Comparison of ENCODE assay signal across 1 mouse cellular context in the genomic region with DNA sequence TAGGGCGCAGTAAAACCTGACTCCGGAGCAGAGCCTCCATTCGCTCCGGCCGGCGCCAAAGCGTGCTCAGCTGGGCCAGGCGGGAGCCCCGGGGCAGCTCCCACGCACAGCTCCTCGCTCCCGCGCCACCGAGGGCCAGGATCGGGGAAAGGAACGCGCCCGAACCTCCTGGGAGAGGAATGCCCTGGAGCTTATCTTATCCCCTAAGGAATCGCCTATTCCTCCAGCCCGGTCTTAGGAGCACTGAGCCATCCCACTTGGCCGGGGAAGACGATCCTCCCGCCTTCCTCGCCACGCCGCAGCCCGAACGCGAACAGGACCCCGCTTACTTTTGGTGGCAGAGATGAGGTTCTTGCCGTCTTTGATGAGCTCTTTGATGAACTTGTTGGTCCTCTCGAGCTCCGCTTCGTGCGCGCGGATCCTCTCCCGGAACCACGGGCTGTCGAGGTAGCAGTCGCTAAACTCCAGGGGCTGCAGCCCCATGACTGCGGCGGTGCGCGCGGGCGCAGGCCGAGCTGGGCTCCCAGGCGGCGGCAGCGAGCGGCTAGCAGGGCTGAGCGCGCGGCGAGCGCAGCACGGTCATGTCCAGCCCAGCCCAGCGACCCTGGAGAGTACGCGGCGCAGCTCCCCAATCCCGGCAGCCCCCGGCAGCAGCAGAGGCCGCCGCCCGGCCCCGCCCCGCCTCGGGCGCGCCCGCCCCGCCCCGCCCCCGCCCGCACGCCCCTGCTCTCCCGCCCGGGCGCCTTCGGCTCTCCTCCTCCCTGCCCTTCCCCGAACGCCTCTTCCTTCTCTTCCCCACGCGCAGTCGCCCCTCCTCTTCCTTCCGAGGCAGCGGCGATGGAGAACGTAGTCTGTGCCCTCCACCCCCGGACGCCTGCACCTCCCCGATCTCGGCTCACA.
A peak's percentile ranks its signal among the peaks of the same experiment; 100 is the strongest.
TF ChIP-seq lines count a peak whose summit lies in the region.

A gene (minus strand): TSS at position 653 of the 900 bp plus-strand sequence.

TF ChIP-seq in CH12.LX, 34 proteins besides CTCF, POLR2A, EP300 and RAD21 (continued from another document):
- TF ChIP-seq NRF1 (IDR thresholded peaks at IDR 0.05; ENCODE audit: low read depth, low read length): peak; percentile 50
- TF ChIP-seq GABPA (IDR thresholded peaks at IDR 0.05; ENCODE audit: insufficient replicate concordance, low read depth, low read length): no peak
- no peak for TF ChIP-seq POLR2AphosphoS2 (IDR thresholded peaks at IDR 0.05; ENCODE audit: low read depth, low read length)
- peak; percentile 71; the same call in 1 of the 2 replicates for TF ChIP-seq UBTF (IDR thresholded peaks at IDR 0.05; ENCODE audit: low read depth, low read length)
- TF ChIP-seq RCOR1 (conservative IDR thresholded peaks at IDR 0.05; ENCODE audit: low read depth, low read length): no peak
